Mouse (Mus musculus): ENCODE results near the gene Kcnk3. TPM values are rescaled to one million over a fixed set of nuclear protein-coding genes. Genes with fewer than 3 reads are reported as not detected.

Kcnk3 gene
- polyA plus RNA-seq, 1 experiment from 2014 or later: 0.26 TPM

DNA sequence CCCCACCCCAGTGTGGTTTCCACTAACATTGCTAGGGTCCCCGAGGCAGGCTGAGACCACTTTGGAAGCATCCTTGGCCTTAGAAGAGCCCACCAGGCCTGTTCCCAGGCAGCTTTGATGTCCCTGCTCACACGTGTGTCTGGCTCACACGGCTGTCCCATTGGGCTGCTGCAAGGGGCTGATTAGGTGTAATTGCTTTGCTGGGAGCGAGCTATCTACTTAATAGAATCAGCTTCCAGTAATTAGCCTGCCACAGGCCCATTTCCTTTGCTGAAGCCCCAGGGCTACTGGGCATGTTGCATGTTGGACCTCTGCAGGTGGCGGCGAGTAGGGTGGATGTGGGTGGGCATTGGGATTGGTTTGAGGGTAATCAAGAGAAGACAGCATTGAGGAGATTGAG lies 7.2 kb upstream of the Kcnk3 start:
- TF ChIP-seq EP300 (IDR thresholded peaks at IDR 0.05; ENCODE audit: low read depth): no peak
- TF ChIP-seq CTCF (IDR thresholded peaks at IDR 0.05; ENCODE audit: low read depth): no peak
- no peaks in the 10 kb centered on the region for H3K36me3 ChIP-seq (replicated peaks; ENCODE audit: insufficient read depth, low read length)
- no peak overlapping the region for H3K4me3 ChIP-seq (ENCODE audit: low read depth, low read length)
- H3K4me1 ChIP-seq (ENCODE audit: insufficient read depth): no peaks in the 10 kb centered on the region
- H3K4me2 ChIP-seq (ENCODE audit: low read depth, low read length): no peak overlapping the region
- H3K9me3 ChIP-seq (ENCODE audit: low read length): no peaks in the 10 kb centered on the region
- 58% methylated on average over 6 of the region's 6 CpGs for WGBS (ENCODE audit: insufficient replicate concordance)
- no peak for DNase-seq
- ATAC-seq: no peak
- H3K9ac ChIP-seq (replicated peaks): no peak overlapping the region
- H3K27ac ChIP-seq (ENCODE audit: low read depth): no peak overlapping the region
- 0 out of 2 replicates have a peak, but pooled peaks cover 6% of the 10 kb centered on the region for H3K27me3 ChIP-seq (ENCODE audit: insufficient read depth, low read length)

DNA sequence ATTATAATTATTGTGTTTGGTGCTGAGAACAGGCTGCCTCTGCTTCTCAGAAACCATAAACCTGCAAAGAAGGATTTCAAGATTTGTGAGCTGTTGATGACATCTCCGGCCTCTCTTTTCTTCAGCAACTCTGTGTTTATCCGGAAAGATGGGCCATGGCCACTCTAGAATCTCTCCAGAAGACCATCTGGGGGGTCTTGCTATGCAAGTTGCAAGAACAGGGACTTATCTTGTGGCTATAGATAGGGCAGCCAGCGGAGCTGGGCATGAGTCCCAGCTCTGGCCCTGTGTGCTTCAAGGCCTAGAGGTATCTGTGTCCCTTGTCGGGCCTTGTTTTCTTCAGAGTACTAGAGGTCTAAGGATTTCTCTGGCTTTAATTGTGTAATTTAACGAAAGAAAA lies 6.0 kb upstream of the Kcnk3 start:
- peaks cover 14% of the 10 kb centered on the region; the same call in 1 of the 2 replicates for H3K27me3 ChIP-seq (ENCODE audit: insufficient read depth, low read length)
- H3K4me3 ChIP-seq (ENCODE audit: low read depth, low read length): no peak overlapping the region
- H3K4me2 ChIP-seq (ENCODE audit: low read depth, low read length): no peak overlapping the region
- H3K27ac ChIP-seq (ENCODE audit: low read depth): no peak overlapping the region
- TF ChIP-seq EP300 (IDR thresholded peaks at IDR 0.05; ENCODE audit: low read depth): no peak
- no peak for TF ChIP-seq CTCF (IDR thresholded peaks at IDR 0.05; ENCODE audit: low read depth)
- ATAC-seq: no peak
- H3K9ac ChIP-seq (replicated peaks): no peak overlapping the region
- H3K36me3 ChIP-seq (replicated peaks; ENCODE audit: insufficient read depth, low read length): no peaks in the 10 kb centered on the region
- no peaks in the 10 kb centered on the region for H3K4me1 ChIP-seq (ENCODE audit: insufficient read depth)
- 66% methylated on average over 5 of the region's 5 CpGs for WGBS (ENCODE audit: insufficient replicate concordance)
- H3K9me3 ChIP-seq (ENCODE audit: low read length): no peaks in the 10 kb centered on the region
- DNase-seq: no peak

DNA sequence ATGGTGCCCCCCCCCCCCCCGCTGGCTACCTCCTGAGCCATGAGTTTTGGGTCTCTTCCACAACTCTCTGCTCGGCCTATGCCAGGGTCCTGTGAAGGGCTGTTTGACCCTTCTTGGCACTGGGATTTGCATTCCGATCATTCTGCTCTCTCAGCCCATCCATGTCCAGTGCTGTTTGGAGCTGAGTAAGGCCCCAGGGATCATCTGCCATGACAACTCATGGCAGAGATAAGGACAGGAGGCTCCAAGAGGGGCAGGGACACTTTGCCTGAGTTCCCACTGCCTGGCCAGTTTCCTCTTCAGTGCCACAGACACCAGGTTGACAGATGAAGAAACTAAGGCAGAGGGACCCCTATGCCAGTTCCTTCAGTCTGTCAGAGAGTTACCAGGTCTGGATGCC lies 1.4 kb upstream of the Kcnk3 start:
- WGBS (ENCODE audit: insufficient replicate concordance): 63% methylated on average over 3 of the region's 3 CpGs
- ATAC-seq: no peak
- peaks cover 48% of the 10 kb centered on the region for H3K27me3 ChIP-seq (ENCODE audit: insufficient read depth, low read length)

DNA sequence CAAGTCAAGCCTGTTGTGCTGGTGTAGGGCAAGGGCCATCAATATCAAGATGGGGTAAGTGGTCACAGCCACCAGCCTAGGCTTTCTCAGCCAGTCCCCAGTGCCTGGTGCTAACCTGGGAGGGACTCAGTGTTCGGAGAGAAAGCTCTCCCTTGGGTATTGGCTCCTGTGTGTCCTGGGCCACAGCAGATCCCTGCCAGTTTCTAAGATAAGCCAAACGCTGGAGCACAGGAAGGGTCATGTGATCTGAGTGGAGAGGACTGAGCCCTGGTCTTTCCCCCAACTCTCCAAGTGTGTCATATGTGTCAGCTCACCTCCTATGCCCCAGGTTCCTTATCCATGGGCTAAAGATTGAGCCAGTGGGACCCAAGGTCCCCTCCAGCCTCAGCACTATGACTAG lies 869 bp upstream of the Kcnk3 start:
- no peaks in the 10 kb centered on the region for H3K9me3 ChIP-seq (ENCODE audit: low read length)
- H3K36me3 ChIP-seq (replicated peaks; ENCODE audit: insufficient read depth, low read length): no peaks in the 10 kb centered on the region
- no peak for ATAC-seq
- H3K9ac ChIP-seq (replicated peaks): no peak overlapping the region
- TF ChIP-seq CTCF (IDR thresholded peaks at IDR 0.05; ENCODE audit: low read depth) (no peak), EP300 (IDR thresholded peaks at IDR 0.05; ENCODE audit: low read depth) (no peak)
- WGBS (ENCODE audit: insufficient replicate concordance): 21% methylated on average over 2 of the region's 2 CpGs
- H3K4me1 ChIP-seq (ENCODE audit: insufficient read depth): peaks cover 9% of the 10 kb centered on the region
- peaks cover 48% of the 10 kb centered on the region for H3K27me3 ChIP-seq (ENCODE audit: insufficient read depth, low read length)
- no peak overlapping the region for H3K27ac ChIP-seq (ENCODE audit: low read depth)
- no peak for DNase-seq
- no peak overlapping the region for H3K4me2 ChIP-seq (ENCODE audit: low read depth, low read length)
- H3K4me3 ChIP-seq (ENCODE audit: low read depth, low read length): no peak overlapping the region

More for the DNA sequence above, 1.4 kb upstream of the Kcnk3 start:
- Histone ChIP-seq H3K4me2 (ENCODE audit: low read depth, low read length) (no peak overlapping the region), H3K36me3 (replicated peaks; ENCODE audit: insufficient read depth, low read length) (no peaks in the 10 kb centered on the region), H3K9me3 (ENCODE audit: low read length) (no peaks in the 10 kb centered on the region), H3K27ac (ENCODE audit: low read depth) (no peak overlapping the region), H3K4me1 (ENCODE audit: insufficient read depth) (peaks cover 9% of the 10 kb centered on the region), H3K4me3 (ENCODE audit: low read depth, low read length) (no peak overlapping the region), H3K9ac (replicated peaks) (no peak overlapping the region)
- TF ChIP-seq EP300 (IDR thresholded peaks at IDR 0.05; ENCODE audit: low read depth): no peak
- TF ChIP-seq CTCF (IDR thresholded peaks at IDR 0.05; ENCODE audit: low read depth): no peak
- no peak for DNase-seq

DNA sequence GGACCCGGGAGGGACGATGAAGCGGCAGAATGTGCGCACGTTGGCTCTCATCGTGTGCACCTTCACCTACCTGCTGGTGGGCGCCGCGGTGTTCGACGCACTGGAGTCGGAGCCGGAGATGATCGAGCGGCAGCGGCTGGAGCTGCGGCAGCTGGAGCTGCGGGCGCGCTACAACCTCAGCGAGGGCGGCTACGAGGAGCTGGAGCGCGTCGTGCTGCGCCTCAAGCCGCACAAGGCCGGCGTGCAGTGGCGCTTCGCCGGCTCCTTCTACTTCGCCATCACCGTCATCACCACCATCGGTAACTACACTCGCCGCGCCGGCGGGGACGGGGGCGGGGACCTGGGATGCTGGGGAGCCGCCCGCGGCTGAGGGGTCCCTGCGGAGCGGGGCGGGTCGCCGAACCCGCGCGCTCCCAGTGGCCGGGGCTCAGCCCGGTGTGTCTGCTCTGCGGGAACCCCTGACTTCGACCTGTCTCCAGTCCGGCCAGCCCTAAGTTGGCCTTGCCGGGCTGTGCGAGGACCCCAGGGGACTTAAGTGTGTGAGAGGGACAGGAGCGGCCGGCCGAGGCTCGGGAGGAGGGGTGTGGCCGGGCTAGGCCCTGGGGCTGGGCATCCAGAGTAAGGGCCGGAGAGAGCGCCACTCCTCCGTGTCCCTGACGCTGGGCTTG lies 465 bp downstream of the Kcnk3 start:
- WGBS (ENCODE audit: insufficient replicate concordance): 1% methylated on average over 52 of the region's 70 CpGs
- H3K4me2 ChIP-seq (ENCODE audit: low read depth, low read length): peak overlapping the region; percentile 64
- DNase-seq (peak; percentile 29), ATAC-seq (peak; percentile 55)
- H3K27ac ChIP-seq (ENCODE audit: low read depth): no peak overlapping the region
- no peaks in the 10 kb centered on the region for H3K36me3 ChIP-seq (replicated peaks; ENCODE audit: insufficient read depth, low read length)
- peak overlapping the region; percentile 33 for H3K4me3 ChIP-seq (ENCODE audit: low read depth, low read length)
- peaks cover 51% of the 10 kb centered on the region for H3K27me3 ChIP-seq (ENCODE audit: insufficient read depth, low read length)
- no peak overlapping the region for H3K9ac ChIP-seq (replicated peaks)
- no peaks in the 10 kb centered on the region for H3K9me3 ChIP-seq (ENCODE audit: low read length)
- peaks cover 11% of the 10 kb centered on the region for H3K4me1 ChIP-seq (ENCODE audit: insufficient read depth)
- TF ChIP-seq EP300 (IDR thresholded peaks at IDR 0.05; ENCODE audit: low read depth) (no peak), CTCF (IDR thresholded peaks at IDR 0.05; ENCODE audit: low read depth) (no peak)

DNA sequence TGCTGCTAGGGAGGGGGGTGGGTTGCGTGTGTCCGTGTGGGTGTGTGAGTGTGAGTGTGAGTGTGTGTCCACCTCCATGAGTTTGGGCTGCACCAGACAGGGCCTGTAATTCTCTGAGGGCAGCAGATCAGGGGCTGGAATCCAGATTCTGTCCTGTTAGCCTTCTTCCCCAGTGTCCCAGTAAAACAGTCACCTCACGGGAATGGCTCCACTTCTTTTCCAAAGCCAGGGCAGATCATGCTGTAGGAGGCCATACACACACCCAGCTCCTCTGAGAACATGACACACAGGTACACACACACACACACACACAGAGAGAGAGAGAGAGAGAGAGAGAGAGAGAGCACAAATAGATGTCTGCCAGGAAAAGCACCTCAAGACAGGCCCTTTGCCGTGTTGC lies 1.1 kb downstream of the Kcnk3 start:
- no peak for TF ChIP-seq EP300 (IDR thresholded peaks at IDR 0.05; ENCODE audit: low read depth)
- TF ChIP-seq CTCF (IDR thresholded peaks at IDR 0.05; ENCODE audit: low read depth): no peak
- Histone ChIP-seq H3K9ac (replicated peaks) (no peak overlapping the region), H3K27me3 (ENCODE audit: insufficient read depth, low read length) (peaks cover 51% of the 10 kb centered on the region), H3K27ac (ENCODE audit: low read depth) (no peak overlapping the region), H3K36me3 (replicated peaks; ENCODE audit: insufficient read depth, low read length) (no peaks in the 10 kb centered on the region), H3K4me2 (ENCODE audit: low read depth, low read length) (no peak overlapping the region), H3K4me3 (ENCODE audit: low read depth, low read length) (peak overlapping the region; percentile 33; the same call in 1 of the 2 replicates), H3K4me1 (ENCODE audit: insufficient read depth) (peaks cover 13% of the 10 kb centered on the region), H3K9me3 (ENCODE audit: low read length) (no peaks in the 10 kb centered on the region)
- DNase-seq (no peak), ATAC-seq (no peak)
- WGBS (ENCODE audit: insufficient replicate concordance): 62% methylated on average over 4 of the region's 4 CpGs

Data from liver, postnatal 0 days (tissue).